Mouse (Mus musculus) hindbrain, embryonic 15.5 days (tissue): ENCODE measurements around the gene Wfdc11. TPM values are rescaled to one million over a fixed set of nuclear protein-coding genes. Genes with fewer than 3 reads are reported as not detected.
"Not testable (repeated sequence)": the region's sequence is repeated elsewhere in the genome, so short reads cannot be mapped to it uniquely, and the experiment has no call there.

Experiments used
- ATAC-seq: fragments of 200-750 bp; cut with Nextera tagmentation; 2 replicates; pipeline ENCODE4 v1.8.0; 2017; ENCODE audit warnings: low read depth, moderate number of reproducible peaks, moderate TSS enrichment; ENCODE audit not compliant: low FRiP score
- H3K27ac ChIP-seq: fragments of 300-500 bp; sonication (generic); replicated peaks from 2 replicates; pipeline ENCODE4 v1.5.1; 2015; ENCODE audit warnings: mild to moderate bottlenecking, inconsistent platforms
- H3K27me3 ChIP-seq: fragments of 300-500 bp; sonication (generic); 2 replicates; pipeline ENCODE4 v1.6.1; 2015; ENCODE audit warnings: control low read depth, inconsistent platforms
- H3K36me3 ChIP-seq: fragments of 300-500 bp; sonication (generic); 2 replicates; pipeline ENCODE4 v1.6.1; 2015; ENCODE audit warnings: control low read depth, inconsistent platforms
- H3K4me1 ChIP-seq: fragments of 300-500 bp; sonication (generic); replicated peaks from 2 replicates; pipeline ENCODE4 v1.6.1; 2015; ENCODE audit warnings: control low read depth, inconsistent platforms
- H3K4me2 ChIP-seq: fragments of 300-500 bp; sonication (generic); 2 replicates; pipeline ENCODE4 v1.6.1; 2015; ENCODE audit warnings: moderate library complexity, mild to moderate bottlenecking, inconsistent platforms
- H3K4me3 ChIP-seq: fragments of 300-500 bp; sonication (generic); 2 replicates; pipeline ENCODE4 v1.5.1; 2015; ENCODE audit warnings: mild to moderate bottlenecking, inconsistent platforms
- H3K9ac ChIP-seq: fragments of 300-500 bp; sonication (generic); 2 replicates; pipeline ENCODE4 v1.6.1; 2015; ENCODE audit warnings: inconsistent platforms
- H3K9me3 ChIP-seq: fragments of 300-500 bp; sonication (generic); 2 replicates; pipeline ENCODE4 v1.6.1; 2016; ENCODE audit warnings: control low read depth, inconsistent platforms
- WGBS: fragments of 180-500 bp; shearing (Covaris S2); methylation state at CpG from one replicate; pipeline ENCODE4 v1.1.7; 2015; 5-methylcytosine and 5-hydroxymethylcytosine counted together
- polyA plus RNA-seq: library from polyadenylated mRNA; unstranded; fragments of >200 nt; fragmentation: Nextera tagmentation; extraction: Ambion mirVana; gene quantifications from 2 replicates; pipeline ENCODE4 v1.2.1, GENCODE M21; 2015

Wfdc11 gene
- polyA plus RNA-seq, 1 experiment from 2014 or later, result not detected

DNA sequence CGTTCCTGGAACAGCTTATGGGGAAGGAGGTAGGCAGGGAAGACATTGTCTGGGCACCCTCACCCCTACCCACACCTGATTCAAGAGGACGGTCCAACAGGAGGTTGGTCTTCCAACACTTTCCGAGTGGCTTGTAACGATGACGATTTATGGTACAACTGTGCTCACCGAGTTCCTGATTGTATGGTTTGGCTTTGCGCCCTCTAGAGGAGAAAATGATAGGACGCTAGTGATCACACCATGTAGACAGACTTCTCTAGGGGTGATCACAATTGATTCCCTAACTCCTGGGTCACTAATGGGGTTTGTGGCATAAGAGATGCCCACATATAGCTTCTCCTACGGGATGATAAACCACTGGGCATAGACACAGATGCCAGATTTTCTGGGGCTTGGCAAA is 38.6 kb downstream of the Wfdc11 start:
- H3K36me3 ChIP-seq, result no peaks in the 10 kb centered on the region
- no peaks in the 10 kb centered on the region for H3K4me1 ChIP-seq
- WGBS, result 79% methylated on average over 9 of the region's 9 CpGs
- no peak overlapping the region for H3K9ac ChIP-seq
- H3K9me3 ChIP-seq, result no peaks in the 10 kb centered on the region
- no peak overlapping the region for H3K27ac ChIP-seq
- no peaks in the 10 kb centered on the region for H3K27me3 ChIP-seq
- H3K4me2 ChIP-seq, result no peak overlapping the region
- no peak for ATAC-seq
- H3K4me3 ChIP-seq, result no peak overlapping the region

DNA sequence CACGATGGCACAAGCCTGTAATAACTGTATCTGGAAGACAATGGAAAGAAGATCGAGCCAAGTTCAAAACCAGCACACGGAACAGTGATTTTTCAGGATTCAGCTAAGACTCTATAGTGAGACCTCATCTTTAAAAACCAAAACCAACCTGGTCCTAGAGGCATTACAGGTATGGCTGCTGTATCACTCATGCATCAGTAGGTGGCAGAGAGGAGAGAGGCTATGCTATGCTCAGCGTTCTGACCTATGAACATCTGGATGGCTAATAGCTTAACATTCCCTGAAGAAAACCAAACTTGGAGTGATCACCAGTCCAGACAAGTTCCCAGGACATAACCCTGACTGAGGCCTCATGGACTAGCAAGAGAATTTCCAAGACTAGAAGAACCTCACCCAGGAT is 52.1 kb downstream of the Wfdc11 start:
- 85% methylated on average over 4 of the region's 4 CpGs for whole genome bisulfite sequencing
- H3K4me3 ChIP-seq, result no peak overlapping the region
- H3K27ac ChIP-seq, result no peak overlapping the region
- H3K9ac ChIP-seq, result no peak overlapping the region
- H3K27me3 ChIP-seq, result no peaks in the 10 kb centered on the region
- no peaks in the 10 kb centered on the region for H3K9me3 ChIP-seq
- H3K4me2 ChIP-seq, result no peak overlapping the region
- no peaks in the 10 kb centered on the region for H3K36me3 ChIP-seq
- no peaks in the 10 kb centered on the region for H3K4me1 ChIP-seq
- ATAC-seq, result no peak

DNA sequence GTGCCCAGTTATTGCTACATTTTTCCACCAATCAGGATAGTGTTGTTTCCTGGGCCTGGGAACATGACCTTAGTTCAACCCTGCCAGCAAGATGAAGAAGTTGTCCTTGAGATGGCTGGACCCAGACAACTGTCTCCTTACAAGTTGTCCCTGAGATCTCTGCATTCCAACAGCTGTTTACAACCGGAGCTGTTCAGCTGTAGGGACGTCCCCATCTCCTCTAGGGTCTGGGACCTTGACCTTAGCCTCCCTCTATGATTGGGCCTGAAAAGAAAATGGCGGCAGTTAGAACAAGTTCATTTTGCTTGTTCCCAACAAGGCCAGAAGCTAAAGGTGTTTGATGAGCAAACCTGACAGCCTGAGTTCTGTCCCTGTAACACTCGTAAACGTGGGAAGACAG is 54.8 kb downstream of the Wfdc11 start:
- Histone ChIP-seq H3K4me1 (no peaks in the 10 kb centered on the region), H3K4me2 (no peak overlapping the region), H3K9ac (no peak overlapping the region), H3K27me3 (no peaks in the 10 kb centered on the region), H3K27ac (no peak overlapping the region), H3K9me3 (no peaks in the 10 kb centered on the region), H3K4me3 (no peak overlapping the region), H3K36me3 (no peaks in the 10 kb centered on the region)
- WGBS, result 82% methylated on average over 5 of the region's 5 CpGs
- ATAC-seq, result no peak

DNA sequence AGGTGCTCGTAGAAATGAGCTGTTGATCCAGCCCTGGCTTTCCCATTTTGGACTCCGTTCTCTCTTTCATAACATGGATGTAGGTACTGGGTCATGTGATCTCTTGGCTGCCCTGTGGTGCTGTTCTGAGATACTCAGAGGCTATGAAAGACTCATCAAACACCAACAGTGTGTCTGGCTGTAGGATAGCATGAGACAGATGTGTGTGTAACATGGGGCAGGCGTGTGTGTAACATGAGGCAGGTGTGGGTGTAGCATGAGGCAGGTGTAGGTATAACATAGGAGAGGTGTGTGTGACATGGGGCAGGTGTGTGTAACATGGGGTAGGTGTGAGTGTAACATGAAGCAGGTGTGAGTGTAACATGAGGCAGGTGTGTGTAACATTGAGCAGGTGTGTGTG is 58.5 kb downstream of the Wfdc11 start:
- no peak overlapping the region for H3K27ac ChIP-seq
- no peaks in the 10 kb centered on the region for H3K4me1 ChIP-seq
- H3K4me2 ChIP-seq, result no peak overlapping the region
- H3K9ac ChIP-seq, result no peak overlapping the region
- H3K9me3 ChIP-seq, result no peaks in the 10 kb centered on the region
- no peak overlapping the region for H3K4me3 ChIP-seq
- no peak for ATAC-seq
- 95% methylated on average over 3 of the region's 3 CpGs for WGBS
- no peaks in the 10 kb centered on the region for H3K36me3 ChIP-seq
- no peaks in the 10 kb centered on the region for H3K27me3 ChIP-seq

DNA sequence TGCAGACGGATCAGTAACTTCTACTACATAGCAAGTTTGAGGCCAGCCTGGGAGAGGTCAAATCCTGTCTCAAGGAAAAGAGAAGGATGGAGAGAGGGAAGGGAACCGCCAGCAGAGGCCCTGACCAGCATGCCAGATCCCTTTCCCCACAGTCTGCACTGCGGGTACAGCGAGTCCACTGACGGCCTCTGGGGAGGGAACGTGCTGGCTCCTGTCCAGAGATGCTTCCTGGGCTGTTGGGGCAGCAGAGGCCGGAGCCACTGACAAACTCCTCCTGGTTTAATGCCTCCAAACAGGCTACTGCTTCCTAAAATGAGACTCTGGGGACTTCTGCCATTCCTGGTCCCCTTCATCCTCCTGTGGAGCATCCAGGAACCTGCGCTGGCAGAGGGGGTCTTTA is 60.4 kb downstream of the Wfdc11 start, which contains the start of the genes Wfdc6b and Wfdc8:
Gene Wfdc6b (plus strand): TSS at position 52 of the 400 bp plus-strand sequence.
Gene Wfdc8 (minus strand): TSS at position 156 of the 400 bp plus-strand sequence.
- H3K4me3 ChIP-seq, H3K4me2 ChIP-seq, H3K9ac ChIP-seq, H3K27ac ChIP-seq, H3K9me3 ChIP-seq, H3K4me1 ChIP-seq, H3K36me3 ChIP-seq, ATAC-seq, H3K27me3 ChIP-seq: not testable (repeated sequence)
- WGBS, result 48% methylated on average over 8 of the region's 8 CpGs

Other genes with a start within 250 kb of the Wfdc11 start
- 9.4 and 10.4 TPM in 2 replicates for gene Sdc4, start 230.2 kb downstream of the Wfdc11 start, polyA plus RNA-seq
- gene Sys1, start 217.1 kb downstream of the Wfdc11 start, polyA plus RNA-seq, result 82.7 and 88.2 TPM in 2 replicates
- 5.0 and 6.6 TPM in 2 replicates for gene Gm20458, start 213.1 kb downstream of the Wfdc11 start, polyA plus RNA-seq
- not detected in 2 replicates for gene Trp53tg5, start 200.4 kb downstream of the Wfdc11 start, polyA plus RNA-seq
- 22.8 and 23.1 TPM in 2 replicates for gene Dbndd2, start 188.0 kb downstream of the Wfdc11 start, polyA plus RNA-seq
- 93.4 and 103 TPM in 2 replicates for gene Pigt, start 176.6 kb downstream of the Wfdc11 start, polyA plus RNA-seq
- gene Wfdc2, start 111.7 kb downstream of the Wfdc11 start, polyA plus RNA-seq, result 1.1 and 4.4 TPM in 2 replicates
- not detected in 2 replicates for gene Spint3, start 100.6 kb downstream of the Wfdc11 start, polyA plus RNA-seq
- gene Wfdc6a, start 88.6 kb downstream of the Wfdc11 start, polyA plus RNA-seq, result not detected in 2 replicates
- gene Eppin, start 80.5 kb downstream of the Wfdc11 start, polyA plus RNA-seq, result 0.21 TPM in 1 of 2 replicates, not detected in the other
- gene Wfdc6b, start 60.6 kb downstream of the Wfdc11 start, polyA plus RNA-seq, result not detected in 2 replicates
- not detected in 2 replicates for gene Wfdc8, start 60.5 kb downstream of the Wfdc11 start, polyA plus RNA-seq
- gene Wfdc16, start 35.3 kb downstream of the Wfdc11 start, polyA plus RNA-seq, result not detected in 2 replicates
- gene Wfdc10, start 18.0 kb downstream of the Wfdc11 start, polyA plus RNA-seq, result not detected in 2 replicates
- not detected in 2 replicates for gene Wfdc9, start 17.5 kb downstream of the Wfdc11 start, polyA plus RNA-seq
- not detected in 2 replicates for gene Wfdc13, start 11.0 kb upstream of the Wfdc11 start, polyA plus RNA-seq
- gene Spint4, start 24.4 kb upstream of the Wfdc11 start, polyA plus RNA-seq, result not detected in 2 replicates
- not detected in 2 replicates for gene Spint5, start 41.2 kb upstream of the Wfdc11 start, polyA plus RNA-seq
- gene Wfdc3, start 71.8 kb upstream of the Wfdc11 start, polyA plus RNA-seq, result 1.6 and 1.7 TPM in 2 replicates
- gene Dnttip1, start 71.9 kb upstream of the Wfdc11 start, polyA plus RNA-seq, result 54.6 and 57.6 TPM in 2 replicates
- gene Ube2c, start 95.8 kb upstream of the Wfdc11 start, polyA plus RNA-seq, result 78.0 and 107 TPM in 2 replicates
- gene Tnnc2, start 105.9 kb upstream of the Wfdc11 start, polyA plus RNA-seq, result 0.97 and 2.4 TPM in 2 replicates
- 39.6 and 44.8 TPM in 2 replicates for gene Snx21, start 111.7 kb upstream of the Wfdc11 start, polyA plus RNA-seq
- gene Acot8, start 130.8 kb upstream of the Wfdc11 start, polyA plus RNA-seq, result 21.4 and 21.5 TPM in 2 replicates
- gene Zswim3, start 131.0 kb upstream of the Wfdc11 start, polyA plus RNA-seq, result 16.8 TPM in 2 replicates
- gene Zswim1, start 148.6 kb upstream of the Wfdc11 start, polyA plus RNA-seq, result 24.9 and 29.2 TPM in 2 replicates
- gene Spata25, start 154.4 kb upstream of the Wfdc11 start, polyA plus RNA-seq, result 0.34 TPM in 1 of 2 replicates, not detected in the other
- gene Ctsa, start 158.8 kb upstream of the Wfdc11 start, polyA plus RNA-seq, result 97.0 and 105 TPM in 2 replicates
- 6.3 and 7.9 TPM in 2 replicates for gene Neurl2, start 159.4 kb upstream of the Wfdc11 start, polyA plus RNA-seq
- 123 and 129 TPM in 2 replicates for gene Pltp, start 183.6 kb upstream of the Wfdc11 start, polyA plus RNA-seq
- gene Pcif1, start 205.2 kb upstream of the Wfdc11 start, polyA plus RNA-seq, result 78.5 and 81.7 TPM in 2 replicates
- 13.7 and 18.3 TPM in 2 replicates for gene Zfp335, start 237.7 kb upstream of the Wfdc11 start, polyA plus RNA-seq